Mouse (Mus musculus): ENCODE measurements around the gene Gse1.
A peak's percentile ranks its signal among the peaks of the same experiment; 100 is the strongest.

The Gse1 gene

GRCm38 (mm10) chr8:120482015-120482689, 253.9 kb downstream of the Gse1 start:
- DNase-seq (ENCODE audit: low spot score) = no peak

- DNase-seq (ENCODE audit: low spot score) = no peak
Observed at GRCm38 (mm10) chr8:120484460-120484859, 256.2 kb downstream of the Gse1 start.

GRCm38 (mm10) chr8:120485116-120485515, 256.9 kb downstream of the Gse1 start:
- no peak for DNase-seq (ENCODE audit: low spot score)

- no peak for DNase-seq (ENCODE audit: low spot score)
Observed at GRCm38 (mm10) chr8:120485551-120486476, 257.6 kb downstream of the Gse1 start.

- DNase-seq (ENCODE audit: low spot score) = no peak
Observed at GRCm38 (mm10) chr8:120486477-120487376, 258.5 kb downstream of the Gse1 start.

GRCm38 (mm10) chr8:120487377-120487728, 259.1 kb downstream of the Gse1 start:
- DNase-seq (ENCODE audit: low spot score) = no peak

- peak; percentile 57 for DNase-seq (ENCODE audit: low spot score)
Observed at GRCm38 (mm10) chr8:120487729-120488510, 259.7 kb downstream of the Gse1 start.

- DNase-seq (ENCODE audit: low spot score) = no peak
Observed at GRCm38 (mm10) chr8:120488636-120489131, 260.4 kb downstream of the Gse1 start.

- peak; percentile 53 for DNase-seq (ENCODE audit: low spot score)
Observed at GRCm38 (mm10) chr8:120489142-120489754, 261.0 kb downstream of the Gse1 start.

GRCm38 (mm10) chr8:120489771-120490281, 261.6 kb downstream of the Gse1 start:
- no peak for DNase-seq (ENCODE audit: low spot score)

GRCm38 (mm10) chr8:120490354-120491141, 262.3 kb downstream of the Gse1 start:
- no peak for DNase-seq (ENCODE audit: low spot score)

- no peak for DNase-seq (ENCODE audit: low spot score)
Observed at GRCm38 (mm10) chr8:120491166-120491793, 263.0 kb downstream of the Gse1 start.

- no peak for DNase-seq (ENCODE audit: low spot score)
Observed at GRCm38 (mm10) chr8:120492193-120492880, 264.1 kb downstream of the Gse1 start.

- DNase-seq (ENCODE audit: low spot score) = no peak
Observed at GRCm38 (mm10) chr8:120492881-120493220, 264.6 kb downstream of the Gse1 start.

GRCm38 (mm10) chr8:120493508-120494464, 265.5 kb downstream of the Gse1 start:
- no peak for DNase-seq (ENCODE audit: low spot score)

GRCm38 (mm10) chr8:120494903-120495302, 266.6 kb downstream of the Gse1 start:
- DNase-seq (ENCODE audit: low spot score) = peak; percentile 71

- DNase-seq (ENCODE audit: low spot score) = no peak
Observed at GRCm38 (mm10) chr8:120495461-120495860, 267.2 kb downstream of the Gse1 start.

- DNase-seq (ENCODE audit: low spot score) = no peak
Observed at GRCm38 (mm10) chr8:120496478-120496877, 268.2 kb downstream of the Gse1 start.

All from urinary bladder, postnatal 25 days (tissue).